20 mouse cellular contexts compared by ENCODE assay signal in the genomic region with DNA sequence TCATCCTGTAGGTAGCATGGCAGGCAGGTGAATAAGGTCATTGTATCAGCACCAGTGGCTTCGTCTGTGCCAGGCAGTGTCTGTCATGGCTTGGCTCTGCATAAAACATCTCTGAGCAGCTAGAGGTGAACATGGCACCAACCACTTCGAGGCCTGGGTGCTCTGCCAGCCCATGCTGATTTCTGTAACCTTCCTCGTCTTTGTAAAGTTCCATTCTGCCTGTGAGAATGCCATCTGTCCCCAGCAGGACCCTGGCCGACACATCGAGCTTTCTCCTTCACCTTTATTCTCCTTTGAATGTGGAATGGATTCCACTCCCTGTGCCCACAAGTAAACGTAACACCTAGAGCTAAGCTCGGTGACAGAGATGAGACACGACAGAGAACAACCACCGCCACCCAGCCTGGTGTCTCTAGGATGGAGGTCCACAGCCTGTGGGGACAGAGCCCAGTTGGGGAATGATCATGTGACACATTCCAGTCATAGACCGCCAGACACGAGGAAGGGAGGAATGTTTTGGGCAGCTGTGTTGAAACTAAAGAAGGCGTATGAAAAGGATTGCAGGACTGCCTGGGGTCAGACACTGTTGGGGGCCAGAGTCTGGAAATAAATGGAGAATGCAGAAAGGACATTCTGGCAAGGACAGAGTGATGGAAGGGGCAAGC. TPM values are rescaled to one million over a fixed set of nuclear protein-coding genes. Genes with fewer than 3 reads are reported as not detected.
DNase-seq lines count a peak whose midpoint lies in the region; ATAC-seq and TF ChIP-seq lines count a peak whose summit lies in the region.
"Had no signal": no experiment of that assay in that cellular context is flagged by ENCODE, and none has a peak within 500 bp of the region (broad histone marks: within the 10 kb centered on the region; RNA-seq: fewer than 3 reads in every experiment).

No protein-coding gene starts in this region.

- H3K4me1 ChIP-seq in lung, embryonic 14.5 days (ENCODE audit: insufficient read depth): peaks cover 4% of the 10 kb centered on the region; the same call in 1 of the 2 replicates
- H3K4me1 ChIP-seq in small intestine, adult 2 months (ENCODE audit: control insufficient read depth, insufficient read depth, insufficient read length, low read length): peaks cover 18% of the 10 kb centered on the region

- H3K36me3 ChIP-seq in lung, embryonic 14.5 days (ENCODE audit: insufficient read depth): no peaks in the 10 kb centered on the region
- no peaks in the 10 kb centered on the region for H3K36me3 ChIP-seq in small intestine, adult 2 months (ENCODE audit: control insufficient read depth, insufficient read depth, low read length)
- H3K36me3 ChIP-seq: forebrain, embryonic 10.5 days; G1E; heart, embryonic 15.5 days had no signal

- H3K9ac ChIP-seq in lung, embryonic 14.5 days: no peak overlapping the region
- H3K9ac ChIP-seq: heart, embryonic 15.5 days had no signal

- peak; percentile 14 to 20 for DNase-seq in gastrocnemius, postnatal 4 days (ENCODE audit: low spot score in 2 of 2)
- DNase-seq in gastrocnemius, postnatal 25 days: no peak
- peak; percentile 48 for DNase-seq in lung, embryonic 14.5 days
- no peak for DNase-seq in lung, adult 18-20 months
- peak; percentile 52 for DNase-seq in kidney, postnatal 14 days
- DNase-seq in frontal cortex, postnatal 25 days (ENCODE audit: low spot score in 2 of 2): no peak
- DNase-seq: B cell, adult 2 months; cerebellum, adult 11 months; layer of hippocampus, adult 9-11 months; right cerebral cortex, adult 18-20 months had no signal

- no peaks in the 10 kb centered on the region for H3K27me3 ChIP-seq in lung, embryonic 14.5 days (ENCODE audit: insufficient read depth, low read length)
- H3K27me3 ChIP-seq in small intestine, adult 2 months (ENCODE audit: control insufficient read depth, insufficient read depth, low read length): no peaks in the 10 kb centered on the region
- H3K27me3 ChIP-seq: heart, embryonic 15.5 days had no signal

- no peaks in the 10 kb centered on the region for H3K9me3 ChIP-seq in lung, embryonic 14.5 days (ENCODE audit: low read depth, low read length)
- H3K9me3 ChIP-seq: forebrain, embryonic 10.5 days; G1E; heart, embryonic 15.5 days had no signal

- peak; percentile 29; the same call in 1 of the 2 replicates for ATAC-seq in lung, embryonic 14.5 days (ENCODE audit: insufficient read depth)
- ATAC-seq in granulocyte monocyte progenitor cell, adult 5-6 weeks (replicated peaks; ENCODE audit: poor library complexity, severe bottlenecking): no peak
- ATAC-seq: hindbrain, postnatal 0 days had no signal

- no peak overlapping the region for H3K4me2 ChIP-seq in lung, embryonic 14.5 days
- H3K4me2 ChIP-seq: heart, embryonic 15.5 days had no signal

- WGBS in lung, embryonic 14.5 days: 66% methylated on average over 12 of the region's 12 CpGs
- WGBS in small intestine, adult 2 months: 88% methylated on average over 12 of the region's 12 CpGs

- no peak overlapping the region for H3K27ac ChIP-seq in lung, embryonic 14.5 days (ENCODE audit: low read depth)
- H3K27ac ChIP-seq in small intestine, adult 2 months (ENCODE audit: insufficient read depth, low read depth, low read length): peak overlapping the region; percentile 2; the same call in 1 of the 2 replicates
- H3K27ac ChIP-seq: forebrain, embryonic 10.5 days; heart, embryonic 15.5 days; hindbrain, postnatal 0 days; macrophage had no signal

- H3K4me3 ChIP-seq in lung, embryonic 14.5 days (ENCODE audit: low read depth, low read length): no peak overlapping the region
- no peak overlapping the region for H3K4me3 ChIP-seq in small intestine, adult 2 months (ENCODE audit: low read depth, low read length)
- H3K4me3 ChIP-seq: forebrain, embryonic 10.5 days; heart, embryonic 15.5 days had no signal

- no peak for TF ChIP-seq CTCF in lung, embryonic 14.5 days (IDR thresholded peaks at IDR 0.05; ENCODE audit: low read depth)
- no peak for TF ChIP-seq CTCF in small intestine, adult 2 months (IDR thresholded peaks at IDR 0.05; ENCODE audit: extremely low read depth, insufficient read length, insufficient replicate concordance, low read depth, low read length)

- TF ChIP-seq POLR2A in small intestine, adult 2 months (IDR thresholded peaks at IDR 0.05; ENCODE audit: low read depth, low read length): no peak; the same call in 1 of the 2 replicates

RNA-seq across cellular contexts. Expression of a gene that starts 10.9 kb away (rescaled TPM):
- total RNA-seq in gastrocnemius, postnatal 4 days (2021): not detected
- total RNA-seq in gastrocnemius, postnatal 25 days (2021): not detected
- polyA plus RNA-seq in lung, embryonic 14.5 days (2014; fragmentation: Nextera tagmentation; extraction: Ambion mirVana): not detected in 2 replicates
- polyA plus RNA-seq in small intestine, adult 2 months (2012; rRNA removed): 85.5 and 894 TPM in 2 replicates
- total RNA-seq in granulocyte monocyte progenitor cell, adult 5-6 weeks (2014; fragmentation: Nextera tagmentation): 0.41 and 1.8 TPM in 2 replicates
- 0.69 TPM in 1 of 2 replicates, not detected in the other for total RNA-seq in granulocyte monocyte progenitor cell, adult 5-6 weeks (2017)
- total RNA-seq: gastrocnemius, adult 18-20 months; left cerebral cortex, postnatal 36 days; neutrophil, adult 5-6 weeks had no signal
- polyA plus RNA-seq: G1E; heart, embryonic 15.5 days; macrophage had no signal

RNA-seq across cellular contexts. Expression of a gene that starts 20.5 kb away (rescaled TPM):
- total RNA-seq in gastrocnemius, postnatal 4 days (2021): 10 to 100 TPM; 62.0 to 78.8 TPM
- total RNA-seq in gastrocnemius, postnatal 25 days (2021): 10 to 100 TPM; 11.4 to 15.2 TPM
- 387 and 409 TPM in 2 replicates for polyA plus RNA-seq in lung, embryonic 14.5 days (2014; fragmentation: Nextera tagmentation; extraction: Ambion mirVana)
- 118 and 211 TPM in 2 replicates for polyA plus RNA-seq in small intestine, adult 2 months (2012; rRNA removed)
- total RNA-seq in granulocyte monocyte progenitor cell, adult 5-6 weeks (2014; fragmentation: Nextera tagmentation): 127 TPM in 2 replicates
- total RNA-seq in granulocyte monocyte progenitor cell, adult 5-6 weeks (2017): 88.4 and 105 TPM in 2 replicates
- total RNA-seq: G1E had no signal
- polyA plus RNA-seq: G1E had no signal

RNA-seq across cellular contexts. Expression of a gene that starts 21.0 kb away (rescaled TPM):
- 10 to 100 TPM; 18.9 to 30.2 TPM for total RNA-seq in gastrocnemius, postnatal 4 days (2021)
- total RNA-seq in gastrocnemius, postnatal 25 days (2021): 1 to 10 TPM; 4.3 to 4.9 TPM
- 213 and 226 TPM in 2 replicates for polyA plus RNA-seq in lung, embryonic 14.5 days (2014; fragmentation: Nextera tagmentation; extraction: Ambion mirVana)
- polyA plus RNA-seq in small intestine, adult 2 months (2012; rRNA removed): 52.3 and 84.3 TPM in 2 replicates
- total RNA-seq in granulocyte monocyte progenitor cell, adult 5-6 weeks (2014; fragmentation: Nextera tagmentation): 36.2 and 69.4 TPM in 2 replicates
- total RNA-seq in granulocyte monocyte progenitor cell, adult 5-6 weeks (2017): 18.9 and 45.3 TPM in 2 replicates
- total RNA-seq: G1E had no signal
- polyA plus RNA-seq: G1E had no signal

Comparison
In these comparisons a context has a peak if more than half of its experiments do, and no peak if none do; other contexts are left out.
1. DNase-seq: peak in gastrocnemius, postnatal 4 days (2 of 2), lung, embryonic 14.5 days (single experiment) and kidney, postnatal 14 days (single experiment); none in gastrocnemius, postnatal 25 days (single experiment), lung, adult 18-20 months (0 of 2) and frontal cortex, postnatal 25 days (0 of 2).